Mouse (Mus musculus) liver, embryonic 16.5 days (tissue): ENCODE data around the gene 4632433K11Rik. TPM values are rescaled to one million over a fixed set of nuclear protein-coding genes. Genes with fewer than 3 reads are reported as not detected.

ENCODE experiments used
- ATAC-seq: fragments of 200-750 bp; cut with Nextera tagmentation; 2 replicates; pipeline ENCODE4 v1.8.0; 2017; ENCODE audit warnings: low read depth, mild to moderate bottlenecking, moderate number of reproducible peaks, moderate library complexity
- H3K27ac ChIP-seq: fragments of 300-500 bp; sonication (generic); 2 replicates; pipeline ENCODE4 v1.5.1; 2014; ENCODE audit warnings: mild to moderate bottlenecking, low read length
- H3K27me3 ChIP-seq: fragments of 300-500 bp; sonication (generic); 2 replicates; pipeline ENCODE4 v1.6.1; 2014; ENCODE audit warnings: low read depth, low read length, mixed read lengths; ENCODE audit not compliant: control insufficient read depth, insufficient read depth
- H3K36me3 ChIP-seq: fragments of 300-500 bp; sonication (generic); 2 replicates; pipeline ENCODE4 v1.6.1; 2014; ENCODE audit warnings: mild to moderate bottlenecking; ENCODE audit not compliant: control insufficient read depth, insufficient read depth
- H3K4me1 ChIP-seq: fragments of 300-500 bp; sonication (generic); 2 replicates; pipeline ENCODE4 v1.6.1; 2014; ENCODE audit warnings: low read depth, low read length, mixed read lengths; ENCODE audit not compliant: control insufficient read depth
- H3K4me2 ChIP-seq: fragments of 300-500 bp; sonication (generic); 2 replicates; pipeline ENCODE4 v1.6.1; 2014; ENCODE audit warnings: low read depth, low read length, mixed read lengths
- H3K4me3 ChIP-seq: fragments of 300-500 bp; sonication (generic); 2 replicates; pipeline ENCODE4 v1.5.1; 2014; ENCODE audit warnings: low read depth, mild to moderate bottlenecking, low read length
- H3K9ac ChIP-seq: fragments of 300-500 bp; sonication (generic); 2 replicates; pipeline ENCODE4 v1.6.1; 2014; ENCODE audit warnings: low read depth, low read length
- H3K9me3 ChIP-seq: fragments of 300-500 bp; sonication (generic); replicated peaks from 2 replicates; pipeline ENCODE4 v1.6.1; 2016; ENCODE audit warnings: low read length; ENCODE audit not compliant: control insufficient read depth
- WGBS: fragments of 180-500 bp; shearing (Covaris S2); extraction: QIAGEN DNeasy Blood & Tissue Kit; methylation state at CpG from one replicate; pipeline ENCODE4 v1.1.7; 2014; ENCODE audit not compliant: insufficient replicate concordance; 5-methylcytosine and 5-hydroxymethylcytosine counted together
- polyA plus RNA-seq: library from polyadenylated mRNA; unstranded; fragments of >200 nt; fragmentation: Nextera tagmentation; extraction: Ambion mirVana; gene quantifications from 2 replicates; pipeline ENCODE4 v1.2.1, GENCODE M21; 2015

4632433K11Rik gene
- polyA plus RNA-seq, 1 experiment from 2014 or later = not detected

- Histone ChIP-seq H3K4me3 (no peak overlapping the region), H3K9me3 (peaks cover 12% of the 10 kb centered on the region), H3K4me2 (no peak overlapping the region), H3K27me3 (no peaks in the 10 kb centered on the region), H3K27ac (no peak overlapping the region), H3K9ac (no peak overlapping the region), H3K4me1 (peaks cover 14% of the 10 kb centered on the region), H3K36me3 (peaks cover 20% of the 10 kb centered on the region)
- no peak for ATAC-seq
- WGBS = 90% methylated on average over 17 of the region's 17 CpGs
These were observed 1.7 kb downstream of the 4632433K11Rik start for GRCm38 (mm10) chr7:5035628-5036027.

- ATAC-seq = no peak
- no peak overlapping the region for H3K9ac ChIP-seq
- no peak overlapping the region for H3K27ac ChIP-seq
- H3K9me3 ChIP-seq = peaks cover 7% of the 10 kb centered on the region
- H3K27me3 ChIP-seq = no peaks in the 10 kb centered on the region
- H3K4me2 ChIP-seq = no peak overlapping the region
- peaks cover 14% of the 10 kb centered on the region for H3K4me1 ChIP-seq
- peaks cover 15% of the 10 kb centered on the region for H3K36me3 ChIP-seq
- H3K4me3 ChIP-seq = no peak overlapping the region
- WGBS = 81% methylated on average over 9 of the region's 9 CpGs
These were observed 2.2 kb downstream of the 4632433K11Rik start for GRCm38 (mm10) chr7:5036136-5036535.

- H3K9me3 ChIP-seq = no peaks in the 10 kb centered on the region
- ATAC-seq = no peak
- H3K27me3 ChIP-seq = no peaks in the 10 kb centered on the region
- no peak overlapping the region for H3K4me2 ChIP-seq
- 83% methylated on average over 7 of the region's 7 CpGs for WGBS
- H3K27ac ChIP-seq = no peak overlapping the region
- no peak overlapping the region for H3K4me3 ChIP-seq
- H3K9ac ChIP-seq = no peak overlapping the region
- peaks cover 6% of the 10 kb centered on the region for H3K36me3 ChIP-seq
- H3K4me1 ChIP-seq = peaks cover 14% of the 10 kb centered on the region
These were observed 3.1 kb downstream of the 4632433K11Rik start for GRCm38 (mm10) chr7:5037026-5037425.

- peak overlapping the region; percentile 78 for H3K4me2 ChIP-seq
- H3K4me1 ChIP-seq = peaks cover 14% of the 10 kb centered on the region
- 59% methylated on average over 8 of the region's 8 CpGs for WGBS
- H3K36me3 ChIP-seq = peaks cover 3% of the 10 kb centered on the region; the same call in 1 of the 2 replicates
- peak overlapping the region; percentile 95; the same call in 1 of the 2 replicates for H3K27ac ChIP-seq
- ATAC-seq = no peak
- no peaks in the 10 kb centered on the region for H3K27me3 ChIP-seq
- no peaks in the 10 kb centered on the region for H3K9me3 ChIP-seq
- no peak overlapping the region for H3K9ac ChIP-seq
- peak overlapping the region; percentile 88 for H3K4me3 ChIP-seq
These were observed 3.5 kb downstream of the 4632433K11Rik start for GRCm38 (mm10) chr7:5037467-5037866.

GRCm38 (mm10) chr7:5038109-5038732 lies 4.3 kb downstream of the 4632433K11Rik start, which contains the start of gene Zfp784:
Gene Zfp784, minus strand, starts transcription at chr7:5038446.
- WGBS = under 1% methylated on average over 48 of the region's 48 CpGs
- H3K27ac ChIP-seq = peak within 1 kb of the TSS; percentile 95
- H3K4me1 ChIP-seq = peaks cover 14% of the 10 kb centered on the region
- peak within 1 kb of the TSS; percentile 88 for H3K9ac ChIP-seq
- no peaks in the 10 kb centered on the region for H3K27me3 ChIP-seq
- no peaks in the 10 kb centered on the region for H3K9me3 ChIP-seq
- no peaks in the 10 kb centered on the region for H3K36me3 ChIP-seq
- H3K4me2 ChIP-seq = peak within 1 kb of the TSS; percentile 78
- peak within 1 kb of the TSS; percentile 88 for H3K4me3 ChIP-seq
- peak; percentile 99 for ATAC-seq

- Histone ChIP-seq H3K9ac (peak overlapping the region; percentile 88), H3K27ac (peak overlapping the region; percentile 95), H3K36me3 (no peaks in the 10 kb centered on the region), H3K4me1 (peaks cover 14% of the 10 kb centered on the region), H3K9me3 (no peaks in the 10 kb centered on the region), H3K4me2 (peak overlapping the region; percentile 78), H3K27me3 (no peaks in the 10 kb centered on the region), H3K4me3 (peak overlapping the region; percentile 88)
- ATAC-seq = no peak
- 22% methylated on average over 5 of the region's 5 CpGs for whole genome bisulfite sequencing
These were observed 5.0 kb downstream of the 4632433K11Rik start for GRCm38 (mm10) chr7:5038940-5039339.

- ATAC-seq = no peak
- H3K27me3 ChIP-seq = peaks cover 14% of the 10 kb centered on the region
- no peaks in the 10 kb centered on the region for H3K36me3 ChIP-seq
- no peak overlapping the region for H3K4me2 ChIP-seq
- no peak overlapping the region for H3K9ac ChIP-seq
- no peak overlapping the region for H3K27ac ChIP-seq
- H3K4me3 ChIP-seq = no peak overlapping the region
- no peaks in the 10 kb centered on the region for H3K4me1 ChIP-seq
- H3K9me3 ChIP-seq = no peaks in the 10 kb centered on the region
- WGBS = 25% methylated on average over 2 of the region's 2 CpGs
These were observed 11.1 kb downstream of the 4632433K11Rik start for GRCm38 (mm10) chr7:5044981-5045380.

GRCm38 (mm10) chr7:5046112-5046511 lies 12.2 kb downstream of the 4632433K11Rik start:
- Histone ChIP-seq H3K4me1 (no peaks in the 10 kb centered on the region), H3K4me2 (no peak overlapping the region), H3K9ac (no peak overlapping the region), H3K27ac (no peak overlapping the region), H3K27me3 (peaks cover 25% of the 10 kb centered on the region), H3K36me3 (no peaks in the 10 kb centered on the region), H3K4me3 (no peak overlapping the region), H3K9me3 (no peaks in the 10 kb centered on the region)
- 59% methylated on average over 2 of the region's 2 CpGs for WGBS
- ATAC-seq = no peak

- Histone ChIP-seq H3K9me3 (no peaks in the 10 kb centered on the region), H3K4me1 (peaks cover 4% of the 10 kb centered on the region), H3K27me3 (peaks cover 37% of the 10 kb centered on the region), H3K4me2 (no peak overlapping the region), H3K4me3 (no peak overlapping the region), H3K27ac (no peak overlapping the region), H3K36me3 (no peaks in the 10 kb centered on the region), H3K9ac (no peak overlapping the region)
- ATAC-seq = no peak
- 12% methylated on average over 2 of the region's 2 CpGs for WGBS
These were observed 13.4 kb downstream of the 4632433K11Rik start for GRCm38 (mm10) chr7:5047313-5047712.
